Mouse (Mus musculus) heart, adult 2 months (tissue): ENCODE measurements at regions not wholly inside any gene's neighbourhood (a gene's known extent, or its start where the extent isn't known, plus 50 kb on each side); places are given as distances from the start of the nearest gene placed in this dataset.

Experiments used
- CTCF ChIP-seq: fragments of 200-600 bp; IDR thresholded peaks from 2 replicates; pipeline ENCODE4 v1.8.1; 2022; ENCODE audit warnings: antibody characterized with exemption, mild to moderate bottlenecking, moderate library complexity
- EP300 ChIP-seq: fragments of 200-500 bp; IDR thresholded peaks from 2 replicates; pipeline ENCODE4 v1.6.1; 2011; ENCODE audit warnings: low read depth, low read length, control low read depth; ENCODE audit not compliant: insufficient read depth
- POLR2A ChIP-seq: fragments of 200-500 bp; IDR thresholded peaks from 2 replicates; pipeline ENCODE4 v1.6.1; 2011; ENCODE audit warnings: mild to moderate bottlenecking, low read depth, low read length, control low read depth; ENCODE audit not compliant: insufficient read depth

DNA sequence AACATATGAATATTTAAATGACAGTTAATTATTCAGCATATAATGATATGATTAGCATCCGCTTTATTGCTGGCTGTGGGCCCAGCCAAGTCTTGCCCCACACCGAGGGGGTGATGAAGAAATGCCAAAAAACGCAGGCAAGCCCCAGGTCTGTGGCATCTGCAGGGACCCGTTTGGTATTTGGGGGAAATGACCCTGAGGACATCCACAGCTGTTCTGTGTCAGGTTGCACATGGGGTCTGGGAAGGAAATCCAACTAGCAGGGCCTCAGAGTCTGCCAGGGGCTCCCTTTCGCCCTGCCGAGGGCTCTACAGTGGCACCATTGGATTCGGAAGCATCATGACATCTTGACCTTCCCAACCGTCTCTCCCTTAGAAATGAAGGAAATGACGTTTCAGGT, 80.0 kb downstream of the 3100002H09Rik start:
- TF ChIP-seq POLR2A (no peak), CTCF (no peak), EP300 (no peak)
